Mouse (Mus musculus) megakaryocyte, adult 5-6 weeks (primary cell): ENCODE results near the gene Pacsin2. TPM values are rescaled to one million over a fixed set of nuclear protein-coding genes. Genes with fewer than 3 reads are reported as not detected.
A peak's percentile ranks its signal among the peaks of the same experiment; 100 is the strongest.

Experiments used
- ATAC-seq: 2 replicates; pipeline ENCODE4 v1.8.0; 2016; ENCODE audit warnings: mild to moderate bottlenecking, inconsistent platforms; ENCODE audit not compliant: poor library complexity, severe bottlenecking
- total RNA-seq, 2 experiments: library from RNA; stranded (forward) in 1 of 2; stranded (reverse) in 1 of 2; fragments of 153-499, 151-499 nt in 1 of 2; fragments of 221-1000, 200-1000 nt in 1 of 2; gene quantifications; 2 replicates each; pipeline versions ENCODE4 v1.2.3 to v1.2.4; 2015 to 2017

Pacsin2 gene
- total RNA-seq, 2 experiments from 2014 or later, result 75.0 to 115 TPM

GRCm38 (mm10) chr15:83427294-83428163 lies 36.9 kb downstream of the Pacsin2 start:
- peak; percentile 49 for ATAC-seq

- ATAC-seq, result peak; percentile 41
These were observed 38.6 kb downstream of the Pacsin2 start for GRCm38 (mm10) chr15:83425794-83426193.

GRCm38 (mm10) chr15:83425277-83425676 lies 39.1 kb downstream of the Pacsin2 start:
- no peak for ATAC-seq

GRCm38 (mm10) chr15:83423589-83424384 lies 40.6 kb downstream of the Pacsin2 start:
- no peak for ATAC-seq

GRCm38 (mm10) chr15:83422299-83422981 lies 42.0 kb downstream of the Pacsin2 start:
- ATAC-seq, result no peak

- ATAC-seq, result peak; percentile 64
These were observed 44.8 kb downstream of the Pacsin2 start for GRCm38 (mm10) chr15:83419562-83419961.

- ATAC-seq, result no peak
These were observed 45.7 kb downstream of the Pacsin2 start for GRCm38 (mm10) chr15:83418685-83419084.

- ATAC-seq, result no peak
These were observed 46.5 kb downstream of the Pacsin2 start for GRCm38 (mm10) chr15:83417916-83418315.

- no peak for ATAC-seq
These were observed 47.0 kb downstream of the Pacsin2 start for GRCm38 (mm10) chr15:83417407-83417806.

- ATAC-seq, result no peak
These were observed 49.0 kb downstream of the Pacsin2 start for GRCm38 (mm10) chr15:83415391-83415790.

- no peak for ATAC-seq
These were observed 52.8 kb downstream of the Pacsin2 start for GRCm38 (mm10) chr15:83411616-83412015.

- no peak for ATAC-seq
These were observed 53.7 kb downstream of the Pacsin2 start for GRCm38 (mm10) chr15:83410735-83411134.

GRCm38 (mm10) chr15:83410270-83410669 lies 54.1 kb downstream of the Pacsin2 start:
- ATAC-seq, result peak; percentile 45

- ATAC-seq, result no peak; the same call in 1 of the 2 replicates
These were observed 55.5 kb downstream of the Pacsin2 start for GRCm38 (mm10) chr15:83408692-83409442.

GRCm38 (mm10) chr15:83408216-83408615 lies 56.2 kb downstream of the Pacsin2 start:
- ATAC-seq, result peak; percentile 73

- ATAC-seq, result no peak
These were observed 56.9 kb downstream of the Pacsin2 start for GRCm38 (mm10) chr15:83407502-83407901.

GRCm38 (mm10) chr15:83405866-83406265 lies 58.5 kb downstream of the Pacsin2 start:
- peak; percentile 72 for ATAC-seq

GRCm38 (mm10) chr15:83404008-83404407 lies 60.4 kb downstream of the Pacsin2 start:
- ATAC-seq, result no peak

GRCm38 (mm10) chr15:83403016-83403415 lies 61.4 kb downstream of the Pacsin2 start:
- no peak for ATAC-seq

- ATAC-seq, result no peak
These were observed 71.7 kb downstream of the Pacsin2 start for GRCm38 (mm10) chr15:83392722-83393121.
